Mouse (Mus musculus): ENCODE data around the gene Zw10. TPM values are rescaled to one million over a fixed set of nuclear protein-coding genes. Genes with fewer than 3 reads are reported as not detected.

Gene Zw10
- polyA plus RNA-seq, 1 experiment from 2014 or later: 37.0 TPM

GRCm38 (mm10) chr9:49054028-49054427, 1.4 kb upstream of the Zw10 start:
- no peak overlapping the region for H3K9ac ChIP-seq (ENCODE audit: low read length)
- ATAC-seq (replicated peaks; ENCODE audit: low FRiP score, low TSS enrichment, low read depth): no peak
- H3K27me3 ChIP-seq (replicated peaks; ENCODE audit: control insufficient read depth, insufficient read depth, low read length): no peaks in the 10 kb centered on the region
- H3K4me1 ChIP-seq (replicated peaks; ENCODE audit: control insufficient read depth, insufficient read depth, low read length): peaks cover 5% of the 10 kb centered on the region; the same call in 1 of the 2 replicates
- no peak overlapping the region for H3K4me3 ChIP-seq (ENCODE audit: low read depth, low read length)
- no peak for DNase-seq (ENCODE audit: low spot score)
- H3K27ac ChIP-seq (ENCODE audit: low read depth): no peak overlapping the region
- 68% methylated on average over 3 of the region's 3 CpGs for WGBS
- no peak overlapping the region for H3K4me2 ChIP-seq (ENCODE audit: low read length)
- no peaks in the 10 kb centered on the region for H3K9me3 ChIP-seq (ENCODE audit: control insufficient read depth, low read length)
- H3K36me3 ChIP-seq (ENCODE audit: control insufficient read depth, insufficient read depth, low read length): peaks cover 13% of the 10 kb centered on the region

- DNase-seq (ENCODE audit: low spot score) (no peak), ATAC-seq (replicated peaks; ENCODE audit: low FRiP score, low TSS enrichment, low read depth) (no peak)
- Histone ChIP-seq H3K4me2 (ENCODE audit: low read length) (no peak overlapping the region), H3K9ac (ENCODE audit: low read length) (no peak overlapping the region), H3K4me3 (ENCODE audit: low read depth, low read length) (no peak overlapping the region), H3K27ac (ENCODE audit: low read depth) (no peak overlapping the region), H3K9me3 (ENCODE audit: control insufficient read depth, low read length) (no peaks in the 10 kb centered on the region), H3K27me3 (replicated peaks; ENCODE audit: control insufficient read depth, insufficient read depth, low read length) (no peaks in the 10 kb centered on the region), H3K36me3 (ENCODE audit: control insufficient read depth, insufficient read depth, low read length) (peaks cover 68% of the 10 kb centered on the region), H3K4me1 (replicated peaks; ENCODE audit: control insufficient read depth, insufficient read depth, low read length) (no peaks in the 10 kb centered on the region)
- WGBS: 92% methylated on average over 3 of the region's 3 CpGs
Observed at GRCm38 (mm10) chr9:49076847-49077246, 21.4 kb downstream of the Zw10 start.

GRCm38 (mm10) chr9:49081107-49081506, 25.7 kb downstream of the Zw10 start, which contains the start of gene Tmprss5:
Gene Tmprss5, plus strand, starts transcription at chr9:49081260.
- Histone ChIP-seq H3K9ac (ENCODE audit: low read length) (no peak within 1 kb of the TSS), H3K4me1 (replicated peaks; ENCODE audit: control insufficient read depth, insufficient read depth, low read length) (no peaks in the 10 kb centered on the region), H3K4me2 (ENCODE audit: low read length) (no peak within 1 kb of the TSS), H3K27ac (ENCODE audit: low read depth) (no peak within 1 kb of the TSS), H3K27me3 (replicated peaks; ENCODE audit: control insufficient read depth, insufficient read depth, low read length) (no peaks in the 10 kb centered on the region), H3K9me3 (ENCODE audit: control insufficient read depth, low read length) (no peaks in the 10 kb centered on the region), H3K4me3 (ENCODE audit: low read depth, low read length) (no peak within 1 kb of the TSS), H3K36me3 (ENCODE audit: control insufficient read depth, insufficient read depth, low read length) (peaks cover 36% of the 10 kb centered on the region)
- WGBS: 65% methylated on average over 5 of the region's 5 CpGs
- DNase-seq (ENCODE audit: low spot score) (no peak), ATAC-seq (replicated peaks; ENCODE audit: low FRiP score, low TSS enrichment, low read depth) (no peak)

GRCm38 (mm10) chr9:49081561-49081960, 26.1 kb downstream of the Zw10 start:
- whole genome bisulfite sequencing: 13% methylated on average over 4 of the region's 4 CpGs
- no peaks in the 10 kb centered on the region for H3K27me3 ChIP-seq (replicated peaks; ENCODE audit: control insufficient read depth, insufficient read depth, low read length)
- H3K9me3 ChIP-seq (ENCODE audit: control insufficient read depth, low read length): no peaks in the 10 kb centered on the region
- DNase-seq (ENCODE audit: low spot score) (peak; percentile 84), ATAC-seq (replicated peaks; ENCODE audit: low FRiP score, low TSS enrichment, low read depth) (no peak)
- no peak overlapping the region for H3K4me2 ChIP-seq (ENCODE audit: low read length)
- no peak overlapping the region for H3K9ac ChIP-seq (ENCODE audit: low read length)
- H3K4me3 ChIP-seq (ENCODE audit: low read depth, low read length): no peak overlapping the region
- H3K36me3 ChIP-seq (ENCODE audit: control insufficient read depth, insufficient read depth, low read length): peaks cover 36% of the 10 kb centered on the region
- no peaks in the 10 kb centered on the region for H3K4me1 ChIP-seq (replicated peaks; ENCODE audit: control insufficient read depth, insufficient read depth, low read length)
- H3K27ac ChIP-seq (ENCODE audit: low read depth): no peak overlapping the region

GRCm38 (mm10) chr9:49087317-49087716, 31.9 kb downstream of the Zw10 start:
- no peak for DNase-seq (ENCODE audit: low spot score)
- Histone ChIP-seq H3K4me2 (ENCODE audit: low read length) (no peak overlapping the region), H3K9ac (ENCODE audit: low read length) (no peak overlapping the region), H3K4me3 (ENCODE audit: low read depth, low read length) (no peak overlapping the region), H3K9me3 (ENCODE audit: control insufficient read depth, low read length) (no peaks in the 10 kb centered on the region), H3K4me1 (replicated peaks; ENCODE audit: control insufficient read depth, insufficient read depth, low read length) (no peaks in the 10 kb centered on the region), H3K36me3 (ENCODE audit: control insufficient read depth, insufficient read depth, low read length) (no peaks in the 10 kb centered on the region; the same call in 1 of the 2 replicates), H3K27ac (ENCODE audit: low read depth) (no peak overlapping the region), H3K27me3 (replicated peaks; ENCODE audit: control insufficient read depth, insufficient read depth, low read length) (no peaks in the 10 kb centered on the region)
- 68% methylated on average over 11 of the region's 11 CpGs for WGBS
- 0 out of 2 replicates have a peak, but pooled peaks have one; percentile 58 for ATAC-seq (replicated peaks; ENCODE audit: low FRiP score, low TSS enrichment, low read depth)

- Histone ChIP-seq H3K27me3 (replicated peaks; ENCODE audit: control insufficient read depth, insufficient read depth, low read length) (no peaks in the 10 kb centered on the region), H3K9ac (ENCODE audit: low read length) (no peak overlapping the region), H3K9me3 (ENCODE audit: control insufficient read depth, low read length) (0 out of 2 replicates have a peak, but pooled peaks cover 3% of the 10 kb centered on the region), H3K4me3 (ENCODE audit: low read depth, low read length) (no peak overlapping the region), H3K27ac (ENCODE audit: low read depth) (no peak overlapping the region), H3K36me3 (ENCODE audit: control insufficient read depth, insufficient read depth, low read length) (no peaks in the 10 kb centered on the region), H3K4me1 (replicated peaks; ENCODE audit: control insufficient read depth, insufficient read depth, low read length) (peaks cover 4% of the 10 kb centered on the region; the same call in 1 of the 2 replicates), H3K4me2 (ENCODE audit: low read length) (no peak overlapping the region)
- 93% methylated on average over 3 of the region's 3 CpGs for WGBS
- ATAC-seq (replicated peaks; ENCODE audit: low FRiP score, low TSS enrichment, low read depth): no peak
- DNase-seq (ENCODE audit: low spot score): no peak
Observed at GRCm38 (mm10) chr9:49098871-49099270, 43.5 kb downstream of the Zw10 start.

- H3K4me1 ChIP-seq (replicated peaks; ENCODE audit: control insufficient read depth, insufficient read depth, low read length): peaks cover 4% of the 10 kb centered on the region; the same call in 1 of the 2 replicates
- ATAC-seq (replicated peaks; ENCODE audit: low FRiP score, low TSS enrichment, low read depth) (peak; percentile 90), DNase-seq (ENCODE audit: low spot score) (no peak)
- no peak overlapping the region for H3K4me2 ChIP-seq (ENCODE audit: low read length)
- H3K9me3 ChIP-seq (ENCODE audit: control insufficient read depth, low read length): 0 out of 2 replicates have a peak, but pooled peaks cover 3% of the 10 kb centered on the region
- H3K4me3 ChIP-seq (ENCODE audit: low read depth, low read length): no peak overlapping the region
- no peak overlapping the region for H3K27ac ChIP-seq (ENCODE audit: low read depth)
- H3K36me3 ChIP-seq (ENCODE audit: control insufficient read depth, insufficient read depth, low read length): no peaks in the 10 kb centered on the region
- H3K27me3 ChIP-seq (replicated peaks; ENCODE audit: control insufficient read depth, insufficient read depth, low read length): no peaks in the 10 kb centered on the region
- no peak overlapping the region for H3K9ac ChIP-seq (ENCODE audit: low read length)
- 42% methylated on average over 1 of the region's 1 CpGs for WGBS
Observed at GRCm38 (mm10) chr9:49102328-49102727, 46.9 kb downstream of the Zw10 start.

GRCm38 (mm10) chr9:49109101-49109500, 53.7 kb downstream of the Zw10 start:
- Histone ChIP-seq H3K9me3 (ENCODE audit: control insufficient read depth, low read length) (no peaks in the 10 kb centered on the region), H3K36me3 (ENCODE audit: control insufficient read depth, insufficient read depth, low read length) (no peaks in the 10 kb centered on the region), H3K4me3 (ENCODE audit: low read depth, low read length) (no peak overlapping the region), H3K27me3 (replicated peaks; ENCODE audit: control insufficient read depth, insufficient read depth, low read length) (no peaks in the 10 kb centered on the region), H3K4me1 (replicated peaks; ENCODE audit: control insufficient read depth, insufficient read depth, low read length) (peaks cover 4% of the 10 kb centered on the region), H3K27ac (ENCODE audit: low read depth) (no peak overlapping the region), H3K4me2 (ENCODE audit: low read length) (no peak overlapping the region), H3K9ac (ENCODE audit: low read length) (no peak overlapping the region)
- 42% methylated on average over 7 of the region's 7 CpGs for WGBS
- no peak for ATAC-seq (replicated peaks; ENCODE audit: low FRiP score, low TSS enrichment, low read depth)
- no peak for DNase-seq (ENCODE audit: low spot score)

GRCm38 (mm10) chr9:49110476-49111220, 55.2 kb downstream of the Zw10 start:
- ATAC-seq (replicated peaks; ENCODE audit: low FRiP score, low TSS enrichment, low read depth): peak; percentile 71; the same call in 1 of the 2 replicates
- DNase-seq (ENCODE audit: low spot score): peak; percentile 58
- no peak overlapping the region for H3K9ac ChIP-seq (ENCODE audit: low read length)
- no peak overlapping the region for H3K4me3 ChIP-seq (ENCODE audit: low read depth, low read length)
- H3K36me3 ChIP-seq (ENCODE audit: control insufficient read depth, insufficient read depth, low read length): no peaks in the 10 kb centered on the region
- no peak overlapping the region for H3K4me2 ChIP-seq (ENCODE audit: low read length)
- 29% methylated on average over 6 of the region's 6 CpGs for WGBS
- H3K4me1 ChIP-seq (replicated peaks; ENCODE audit: control insufficient read depth, insufficient read depth, low read length): peaks cover 4% of the 10 kb centered on the region
- H3K27me3 ChIP-seq (replicated peaks; ENCODE audit: control insufficient read depth, insufficient read depth, low read length): no peaks in the 10 kb centered on the region
- H3K9me3 ChIP-seq (ENCODE audit: control insufficient read depth, low read length): no peaks in the 10 kb centered on the region
- peak overlapping the region; percentile 29; the same call in 1 of the 2 replicates for H3K27ac ChIP-seq (ENCODE audit: low read depth)
